Mouse (Mus musculus) T-helper 2 cell (primary cell): ENCODE data around the gene R3hdm1.

Experiments used
- in situ Hi-C: fragments of 300-600 bp; cut with MboI, MseI; formaldehyde crosslinking; loops from one replicate; pipeline ENCODE4 v1.15.1; 2025; ENCODE audit warnings: high pct_unique_total_duplicates

Gene R3hdm1

DNA sequence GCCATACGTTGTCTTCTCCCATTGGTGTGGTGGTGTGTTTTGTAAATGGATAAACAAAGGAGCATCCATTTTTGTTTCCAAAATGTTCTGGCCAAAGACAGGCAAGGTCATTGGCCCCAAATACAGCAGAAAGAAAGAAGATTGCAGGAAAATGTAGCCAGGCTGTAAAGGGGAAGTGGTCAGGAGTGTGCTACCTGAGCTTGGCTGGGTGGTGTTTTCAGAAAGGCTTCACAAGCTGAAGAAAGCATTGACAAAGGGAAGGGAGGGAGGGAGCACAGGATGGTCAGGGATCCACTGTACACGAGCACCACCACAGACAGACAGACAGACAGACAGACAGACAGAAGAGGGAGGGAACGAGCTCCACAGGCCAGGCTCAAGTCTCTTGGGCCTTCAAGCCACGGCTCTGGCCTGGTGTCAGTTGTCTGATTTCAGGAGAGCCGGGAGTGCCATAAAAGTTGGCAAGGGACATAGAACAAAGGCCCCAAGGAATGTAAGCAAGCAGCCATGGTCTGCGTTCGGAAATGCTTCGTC lies 181.1 kb downstream of the R3hdm1 start:
- in situ Hi-C loops: no loop called here

DNA sequence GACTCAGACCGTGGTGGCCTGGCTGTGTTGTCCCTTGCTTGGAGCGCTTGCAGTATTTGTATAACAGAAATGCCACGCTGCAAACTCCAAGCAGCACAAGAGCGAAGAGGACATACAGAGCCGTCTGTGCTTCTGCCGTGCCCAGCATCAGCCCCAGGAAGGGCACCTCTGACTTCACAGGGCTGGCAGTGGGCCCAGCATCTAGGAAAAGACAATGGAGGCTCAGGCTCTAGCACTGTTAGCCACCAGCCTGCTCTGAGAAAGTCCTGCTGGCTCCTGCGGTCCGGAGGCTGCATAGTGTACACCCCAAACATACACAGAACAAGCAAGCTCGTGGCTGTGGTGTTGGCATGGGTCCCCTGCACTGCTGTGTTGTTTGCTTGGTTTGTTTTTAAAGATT lies 182.0 kb downstream of the R3hdm1 start:
- in situ Hi-C loops: no loop called here
